Mouse (Mus musculus) ES-E14 (cell line): Measurements from ENCODE around the gene A930009A15Rik. TPM values are rescaled to one million over a fixed set of nuclear protein-coding genes. Genes with fewer than 3 reads are reported as not detected.

Experiments
- DNase-seq: peaks from one replicate; pipeline ENCODE4 v3.0.0-alpha.2; 2013; ENCODE audit warnings: low read depth, low spot score
- H3K27ac ChIP-seq: 2 replicates; pipeline ENCODE4 v1.5.1; 2012; ENCODE audit warnings: low read depth, mild to moderate bottlenecking, low read length, moderate library complexity, mixed read lengths; ENCODE audit not compliant: poor library complexity, insufficient read depth, severe bottlenecking
- H3K36me3 ChIP-seq: 2 replicates; pipeline ENCODE4 v1.6.1; 2012; ENCODE audit warnings: mild to moderate bottlenecking, low read length, moderate library complexity, mixed read lengths; ENCODE audit not compliant: control insufficient read depth, poor library complexity, insufficient read depth, severe bottlenecking
- H3K4me1 ChIP-seq, 2 experiments: fragments of 150-350 bp in 1 of 2; sonication (generic) in 1 of 2; 2 replicates each; pipeline ENCODE4 v1.6.1; 2012; ENCODE audit warnings: low read length in 2 of 2, mild to moderate bottlenecking in 1 of 2, mixed read lengths in 1 of 2; ENCODE audit not compliant: control insufficient read depth in 2 of 2, insufficient read depth in 2 of 2, poor library complexity in 1 of 2
- H3K4me3 ChIP-seq, 2 experiments: fragments of 150-350 bp in 1 of 2; sonication (generic) in 1 of 2; 2 replicates each; pipeline ENCODE4 v1.5.1; 2012; ENCODE audit warnings: low read length in 2 of 2, low read depth in 1 of 2, mild to moderate bottlenecking in 1 of 2, mixed read lengths in 1 of 2; ENCODE audit not compliant: insufficient read depth in 1 of 2, poor library complexity in 1 of 2, severe bottlenecking in 1 of 2
- H3K9ac ChIP-seq: 2 replicates; pipeline ENCODE4 v1.6.1; 2012; ENCODE audit warnings: low read depth, mild to moderate bottlenecking, low read length, mixed read lengths; ENCODE audit not compliant: poor library complexity, insufficient read depth, severe bottlenecking
- H3K9me3 ChIP-seq: fragments of 150-350 bp; sonication (generic); 2 replicates; pipeline ENCODE4 v1.6.1; 2012; ENCODE audit warnings: low read depth, mild to moderate bottlenecking, low read length; ENCODE audit not compliant: control insufficient read depth, insufficient read depth
- CHD2 ChIP-seq: IDR thresholded peaks from 2 replicates; pipeline ENCODE4 v1.6.1; 2014; ENCODE audit warnings: mild to moderate bottlenecking, low read depth, low read length, inconsistent platforms
- HCFC1 ChIP-seq: IDR thresholded peaks from 2 replicates; pipeline ENCODE4 v1.6.1; 2012; ENCODE audit warnings: low read length, inconsistent platforms, borderline replicate concordance; ENCODE audit not compliant: insufficient read depth
- MAFK ChIP-seq: IDR thresholded peaks from 2 replicates; pipeline ENCODE4 v1.6.1; 2014; ENCODE audit warnings: mild to moderate bottlenecking, low read depth, low read length, inconsistent platforms; ENCODE audit not compliant: insufficient read depth
- ZC3H11A ChIP-seq: IDR thresholded peaks from 2 replicates; pipeline ENCODE4 v1.6.1; 2012; ENCODE audit warnings: low read depth, mild to moderate bottlenecking, inconsistent platforms, low read length, borderline replicate concordance
- ZNF384 ChIP-seq: IDR thresholded peaks from 2 replicates; pipeline ENCODE4 v1.6.1; 2012; ENCODE audit warnings: low read depth, low read length, inconsistent platforms
- in situ Hi-C, 2 experiments: fragments of 600-800 bp; cut with MboI; formaldehyde crosslinking; loops; one replicate each; pipeline ENCODE4 v1.15.1; 2025; ENCODE audit warnings: low sequenced_read_pairs in 2 of 2, inconsistent platforms in 1 of 2; ENCODE audit not compliant: unreplicated experiment in 2 of 2
- total RNA-seq: library from RNA; depleted of rRNA; stranded (reverse); fragments of 300-350 nt; gene quantifications from 2 replicates; pipeline ENCODE4 v1.2.3, GENCODE M21; 2012

A930009A15Rik gene
- total RNA-seq, 1 experiment: not detected

DNA sequence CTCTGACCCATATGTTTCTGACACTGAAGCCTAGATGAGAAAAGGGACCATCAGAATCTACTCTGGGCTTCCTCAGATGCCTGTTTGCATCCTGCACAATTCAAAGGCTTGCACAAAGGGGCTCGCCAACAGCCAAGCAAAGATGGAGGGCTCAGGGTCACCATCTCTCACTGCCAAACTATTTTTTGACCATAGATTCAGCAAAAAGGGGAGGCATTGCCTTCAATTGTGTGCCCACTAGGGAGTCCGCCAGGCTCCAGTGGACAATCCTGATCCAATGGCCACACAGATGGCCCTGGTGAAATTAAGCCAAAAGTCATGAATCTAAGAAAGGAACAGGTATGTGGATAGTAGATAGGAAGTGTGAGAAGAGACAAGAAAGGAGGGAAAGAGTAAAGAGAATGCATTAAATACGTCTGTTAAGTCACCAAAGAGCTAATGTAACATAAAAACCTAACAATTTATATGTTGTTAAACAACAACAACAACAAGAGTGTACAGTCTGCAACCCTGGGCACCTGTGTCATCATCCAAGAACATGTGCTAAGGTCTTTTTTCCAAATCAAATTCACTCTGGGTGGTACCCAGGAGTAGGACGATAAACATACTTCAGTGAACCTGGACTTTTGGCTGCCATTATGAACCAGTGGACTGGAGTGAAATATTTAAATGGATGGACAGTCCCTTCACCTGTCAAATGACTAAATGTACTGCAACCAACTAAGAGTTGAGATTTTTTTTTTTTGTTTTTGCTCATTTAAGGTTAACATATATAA, 6.7 kb upstream of the A930009A15Rik start:
- TF ChIP-seq MAFK (no peak), ZNF384 (no peak), ZC3H11A (no peak), HCFC1 (no peak), CHD2 (no peak)
- Histone ChIP-seq H3K4me1 (no peaks in the 10 kb centered on the region), H3K9me3 (no peaks in the 10 kb centered on the region), H3K36me3 (no peaks in the 10 kb centered on the region), H3K27ac (no peak overlapping the region), H3K4me3 (no peak overlapping the region), H3K9ac (no peak overlapping the region)
- no peak for DNase-seq
- in situ Hi-C loops: no loop called here

DNA sequence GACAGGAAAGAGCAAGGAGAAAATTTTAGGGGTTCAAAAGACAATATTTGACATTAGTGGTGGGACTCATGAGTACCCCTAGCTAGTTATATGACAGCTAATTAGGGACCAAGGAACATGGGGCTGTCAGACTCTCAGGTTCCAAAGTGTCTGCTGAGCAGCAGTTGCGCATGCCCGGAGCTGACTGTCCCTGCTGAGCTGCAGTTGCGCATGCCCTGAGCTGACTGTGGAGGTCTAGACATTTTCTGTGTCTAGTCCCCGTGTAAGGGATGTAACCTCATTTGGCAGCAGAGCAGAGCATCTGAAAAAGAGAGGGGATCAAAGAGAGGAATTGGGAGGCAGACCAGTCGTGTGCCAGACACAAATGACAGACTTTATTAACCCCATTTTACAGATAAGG, 5.8 kb upstream of the A930009A15Rik start:
- no peak for DNase-seq
- H3K9me3 ChIP-seq: no peaks in the 10 kb centered on the region
- no peaks in the 10 kb centered on the region for H3K4me1 ChIP-seq
- no peak overlapping the region for H3K27ac ChIP-seq
- no peak overlapping the region for H3K9ac ChIP-seq
- TF ChIP-seq MAFK (no peak), ZNF384 (no peak), CHD2 (no peak), HCFC1 (no peak), ZC3H11A (no peak)
- H3K4me3 ChIP-seq: no peak overlapping the region
- in situ Hi-C loops: no loop called here
- H3K36me3 ChIP-seq: no peaks in the 10 kb centered on the region

- Histone ChIP-seq H3K4me3 (no peak overlapping the region), H3K9me3 (no peaks in the 10 kb centered on the region), H3K4me1 (no peaks in the 10 kb centered on the region), H3K36me3 (no peaks in the 10 kb centered on the region), H3K9ac (no peak overlapping the region), H3K27ac (no peak overlapping the region)
- in situ Hi-C loops: no loop called here
- TF ChIP-seq ZC3H11A (no peak), HCFC1 (no peak), MAFK (no peak), ZNF384 (no peak), CHD2 (no peak)
- no peak for DNase-seq
Observed at GRCm38 (mm10) chr10:115570577-115570976, 791 bp downstream of the A930009A15Rik start.

- Histone ChIP-seq H3K9me3 (no peaks in the 10 kb centered on the region), H3K4me3 (no peak overlapping the region), H3K27ac (no peak overlapping the region), H3K9ac (no peak overlapping the region), H3K4me1 (no peaks in the 10 kb centered on the region), H3K36me3 (no peaks in the 10 kb centered on the region)
- TF ChIP-seq ZNF384: no peak
- TF ChIP-seq CHD2: no peak
- TF ChIP-seq ZC3H11A: no peak
- no peak for TF ChIP-seq HCFC1
- no peak for TF ChIP-seq MAFK
- in situ Hi-C loops: no loop called here
- DNase-seq: no peak
Observed at GRCm38 (mm10) chr10:115571317-115571716, 1.5 kb downstream of the A930009A15Rik start.
